Mouse (Mus musculus) liver, postnatal 0 days (tissue): ENCODE data around the gene Haus6.

ENCODE experiments used
- CTCF ChIP-seq: sonication (generic); IDR thresholded peaks from 2 replicates; pipeline ENCODE4 v1.5.1; 2016; ENCODE audit warnings: antibody characterized with exemption, low read depth
- EP300 ChIP-seq: IDR thresholded peaks from 2 replicates; pipeline ENCODE4 v1.6.1; 2016; ENCODE audit warnings: antibody characterized with exemption, low read depth, mild to moderate bottlenecking

GRCm38 (mm10) chr4:86561061-86561460 lies 50.8 kb downstream of the Haus6 start:
- TF ChIP-seq CTCF (no peak), EP300 (no peak)
